Mouse (Mus musculus) stomach, embryonic 16.5 days (tissue): ENCODE measurements at regions not wholly inside any gene's neighbourhood (a gene's known extent, or its start where the extent isn't known, plus 50 kb on each side); places are given as distances from the start of the nearest gene placed in this dataset.

ENCODE experiments used
- ATAC-seq: fragments of 200-750 bp; cut with Nextera tagmentation; 2 replicates; pipeline ENCODE4 v1.8.0; 2017; ENCODE audit warnings: moderate number of reproducible peaks, moderate TSS enrichment; ENCODE audit not compliant: insufficient read depth, low FRiP score
- H3K27ac ChIP-seq: fragments of 300-500 bp; sonication (generic); 2 replicates; pipeline ENCODE4 v1.5.1; 2014; ENCODE audit warnings: low read length
- H3K27me3 ChIP-seq: fragments of 300-500 bp; sonication (generic); 2 replicates; pipeline ENCODE4 v1.6.1; 2014; ENCODE audit warnings: low read length, control low read depth, mixed read lengths; ENCODE audit not compliant: control insufficient read depth, insufficient read depth
- H3K36me3 ChIP-seq: fragments of 300-500 bp; sonication (generic); 2 replicates; pipeline ENCODE4 v1.6.1; 2014; ENCODE audit warnings: low read length; ENCODE audit not compliant: control insufficient read depth, insufficient read depth
- H3K4me1 ChIP-seq: fragments of 300-500 bp; sonication (generic); 2 replicates; pipeline ENCODE4 v1.6.1; 2014; ENCODE audit warnings: low read length, control low read depth, mixed read lengths; ENCODE audit not compliant: control insufficient read depth, insufficient read depth
- H3K4me2 ChIP-seq: fragments of 300-500 bp; sonication (generic); 2 replicates; pipeline ENCODE4 v1.6.1; 2014; ENCODE audit warnings: low read depth, low read length, mixed read lengths
- H3K4me3 ChIP-seq: fragments of 300-500 bp; sonication (generic); replicated peaks from 2 replicates; pipeline ENCODE4 v1.5.1; 2014; ENCODE audit warnings: mild to moderate bottlenecking, low read length
- H3K9ac ChIP-seq: fragments of 300-500 bp; sonication (generic); 2 replicates; pipeline ENCODE4 v1.6.1; 2014; ENCODE audit warnings: low read length
- H3K9me3 ChIP-seq: fragments of 300-500 bp; sonication (generic); replicated peaks from 2 replicates; pipeline ENCODE4 v1.6.1; 2016; ENCODE audit warnings: low read length, control low read depth; ENCODE audit not compliant: control insufficient read depth
- WGBS: fragments of 180-500 bp; shearing (Covaris S2); extraction: QIAGEN DNeasy Blood & Tissue Kit; methylation state at CpG from one replicate; pipeline ENCODE4 v1.1.7; 2014; 5-methylcytosine and 5-hydroxymethylcytosine counted together

DNA sequence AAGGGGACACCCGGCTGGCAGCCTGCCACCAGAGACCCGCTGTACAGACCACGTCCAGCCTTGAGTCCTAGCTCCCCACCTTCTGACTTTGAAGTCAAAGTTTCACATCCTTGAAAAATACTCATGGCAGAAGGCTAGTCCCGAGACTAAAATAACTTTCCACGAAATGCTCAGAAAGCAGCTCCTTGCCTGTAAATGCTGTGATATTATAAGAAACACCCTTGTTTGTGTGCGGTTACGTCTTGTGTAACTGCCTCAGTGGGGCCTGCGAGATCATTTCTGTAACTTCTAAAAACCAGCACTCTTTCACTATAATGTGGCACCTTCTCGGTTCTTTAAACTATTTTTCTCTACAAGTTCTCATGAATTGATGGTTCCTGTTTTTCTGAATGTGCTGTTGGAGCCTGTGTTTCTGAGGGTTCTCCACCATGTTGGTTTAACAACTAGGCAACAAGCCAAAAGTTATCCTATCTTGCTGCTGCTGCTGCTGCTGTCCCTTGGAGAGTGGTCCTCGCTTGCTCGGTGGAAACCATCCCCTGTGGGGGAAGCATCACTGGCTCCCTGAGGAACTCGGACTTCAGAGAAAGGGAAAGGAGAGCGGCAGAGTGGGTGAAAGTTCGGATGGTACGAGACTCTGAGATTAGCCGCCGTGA is 176.3 kb upstream of the Spdye4c start:
- Histone ChIP-seq H3K4me1 (no peaks in the 10 kb centered on the region), H3K27ac (no peak overlapping the region)
- no peak for ATAC-seq

DNA sequence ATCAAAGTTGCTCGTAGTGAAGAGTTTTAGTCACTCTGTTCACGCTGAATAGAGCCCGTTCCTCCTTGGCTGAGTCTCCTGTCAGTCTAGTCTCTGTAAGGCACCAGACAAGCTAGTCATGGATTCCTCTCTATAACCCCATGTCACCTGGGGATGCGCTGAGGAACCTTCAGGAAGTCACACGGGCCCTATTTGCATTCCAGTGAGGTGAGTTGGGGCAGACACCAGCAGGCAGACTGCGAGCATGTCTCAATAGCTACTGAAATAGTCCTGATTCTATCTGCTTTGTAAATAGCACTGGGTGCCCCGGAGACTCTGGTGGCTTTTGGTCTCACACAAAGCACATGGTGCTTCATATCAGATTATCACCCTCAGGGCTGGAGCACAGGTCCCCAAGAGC is 174.6 kb upstream of the Spdye4c start:
- Histone ChIP-seq H3K36me3 (no peaks in the 10 kb centered on the region), H3K4me1 (no peaks in the 10 kb centered on the region), H3K9ac (no peak overlapping the region), H3K27ac (no peak overlapping the region), H3K4me2 (no peak overlapping the region), H3K27me3 (no peaks in the 10 kb centered on the region), H3K4me3 (no peak overlapping the region), H3K9me3 (no peaks in the 10 kb centered on the region)
- WGBS, result 63% methylated on average over 7 of the region's 7 CpGs
- ATAC-seq, result no peak

More for the DNA sequence above, 176.3 kb upstream of the Spdye4c start:
- H3K4me3 ChIP-seq, result no peak overlapping the region
- no peak overlapping the region for H3K9ac ChIP-seq
- no peaks in the 10 kb centered on the region for H3K36me3 ChIP-seq
- H3K27me3 ChIP-seq, result no peaks in the 10 kb centered on the region
- 76% methylated on average over 17 of the region's 17 CpGs for WGBS
- no peaks in the 10 kb centered on the region for H3K9me3 ChIP-seq
- H3K4me2 ChIP-seq, result no peak overlapping the region

DNA sequence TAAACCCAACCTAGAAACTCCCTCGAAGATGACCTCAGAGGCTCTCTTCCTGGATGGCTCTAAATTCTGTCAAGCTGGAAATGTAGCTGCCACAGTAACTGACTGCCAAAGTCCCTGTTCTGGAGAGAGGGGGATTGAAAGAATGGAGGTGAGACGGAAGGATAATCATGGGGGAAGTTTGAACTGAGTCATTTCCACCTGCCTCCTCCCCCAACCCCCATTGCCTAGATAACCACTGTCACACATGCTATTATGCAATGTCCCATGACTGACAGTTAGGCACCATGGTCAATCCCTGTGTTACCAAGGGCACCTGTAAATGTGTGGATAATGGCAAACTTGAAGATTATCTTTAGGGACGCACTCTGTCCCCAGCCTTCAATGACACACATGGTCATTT is 172.0 kb upstream of the Spdye4c start:
- Histone ChIP-seq H3K4me3 (no peak overlapping the region), H3K4me2 (no peak overlapping the region), H3K27me3 (no peaks in the 10 kb centered on the region), H3K4me1 (no peaks in the 10 kb centered on the region), H3K9ac (no peak overlapping the region), H3K9me3 (no peaks in the 10 kb centered on the region), H3K36me3 (no peaks in the 10 kb centered on the region), H3K27ac (no peak overlapping the region)
- WGBS, result 75% methylated on average over 3 of the region's 3 CpGs
- no peak for ATAC-seq

DNA sequence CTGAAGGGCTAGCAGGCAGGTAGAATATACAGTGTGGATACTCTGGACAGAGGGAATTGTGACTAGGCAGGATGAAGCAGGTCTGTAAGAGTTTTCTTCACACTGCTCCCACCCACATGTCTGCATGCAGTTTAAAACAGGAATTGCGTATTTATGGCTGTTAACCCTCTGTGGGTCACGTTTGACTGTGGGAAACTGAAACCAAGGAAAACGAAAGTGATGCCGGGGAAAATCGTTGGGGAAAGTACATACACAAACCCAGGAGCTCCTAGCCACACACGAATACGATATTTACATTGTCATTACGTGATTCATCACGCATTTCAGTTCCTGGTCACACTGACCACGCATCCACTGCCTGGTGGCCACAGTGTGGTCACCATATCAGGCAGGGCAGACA is 170.6 kb upstream of the Spdye4c start:
- Histone ChIP-seq H3K4me1 (peaks cover 3% of the 10 kb centered on the region; the same call in 1 of the 2 replicates), H3K27me3 (no peaks in the 10 kb centered on the region), H3K27ac (no peak overlapping the region), H3K4me2 (no peak overlapping the region), H3K9me3 (no peaks in the 10 kb centered on the region), H3K36me3 (no peaks in the 10 kb centered on the region), H3K9ac (no peak overlapping the region), H3K4me3 (no peak overlapping the region)
- WGBS, result 60% methylated on average over 10 of the region's 10 CpGs
- ATAC-seq, result no peak

DNA sequence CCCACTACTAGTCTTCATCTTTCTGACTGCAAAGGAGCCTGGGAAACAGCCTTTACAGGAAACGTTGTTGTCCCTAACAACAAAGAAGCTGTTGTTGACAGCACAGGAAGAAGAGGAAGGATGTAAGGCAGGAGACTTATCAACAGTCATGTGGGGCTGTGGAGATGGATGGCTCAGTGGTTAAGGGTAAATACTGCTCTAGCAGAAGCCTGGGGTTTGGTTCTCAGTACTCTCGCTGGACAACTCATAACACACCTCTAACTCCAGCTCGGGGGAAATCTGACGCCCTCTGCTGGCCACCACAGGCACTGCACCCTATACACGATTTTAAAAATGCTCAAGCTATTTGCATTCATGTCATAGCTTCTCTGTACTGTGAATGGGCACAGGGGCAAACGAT is 168.3 kb upstream of the Spdye4c start:
- ATAC-seq, result no peak
- no peaks in the 10 kb centered on the region for H3K27me3 ChIP-seq
- WGBS, result 49% methylated on average over 6 of the region's 6 CpGs
- H3K4me1 ChIP-seq, result peaks cover 13% of the 10 kb centered on the region
- no peak overlapping the region for H3K4me2 ChIP-seq
- H3K4me3 ChIP-seq, result no peak overlapping the region
- no peaks in the 10 kb centered on the region for H3K36me3 ChIP-seq
- H3K9me3 ChIP-seq, result no peaks in the 10 kb centered on the region
- no peak overlapping the region for H3K27ac ChIP-seq
- H3K9ac ChIP-seq, result no peak overlapping the region

DNA sequence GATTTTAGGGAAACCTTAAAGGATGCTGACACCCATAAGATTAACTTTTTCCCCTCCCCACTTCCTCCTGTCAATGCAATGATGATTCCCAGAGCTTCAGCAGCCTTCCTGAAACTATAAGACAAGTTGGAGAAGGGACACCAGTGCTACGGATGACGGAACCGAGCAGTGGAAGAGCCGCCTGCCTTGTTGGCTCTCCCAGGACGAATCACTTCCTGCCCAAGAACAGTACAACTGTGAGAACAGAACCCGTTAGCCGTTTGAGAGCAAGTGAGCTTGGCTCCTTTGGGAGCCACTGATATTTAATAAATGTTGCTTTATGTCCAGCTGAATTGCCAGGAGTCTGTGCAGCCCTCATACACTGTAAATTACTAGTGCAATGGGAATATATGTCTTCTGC is 166.8 kb upstream of the Spdye4c start:
- Histone ChIP-seq H3K4me1 (peaks cover 28% of the 10 kb centered on the region), H3K9ac (0 out of 2 replicates have a peak overlapping the region, but pooled peaks have one; percentile 14), H3K27ac (no peak overlapping the region), H3K4me2 (no peak overlapping the region), H3K36me3 (no peaks in the 10 kb centered on the region), H3K4me3 (no peak overlapping the region), H3K9me3 (no peaks in the 10 kb centered on the region), H3K27me3 (no peaks in the 10 kb centered on the region)
- 46% methylated on average over 7 of the region's 7 CpGs for WGBS
- ATAC-seq, result no peak

DNA sequence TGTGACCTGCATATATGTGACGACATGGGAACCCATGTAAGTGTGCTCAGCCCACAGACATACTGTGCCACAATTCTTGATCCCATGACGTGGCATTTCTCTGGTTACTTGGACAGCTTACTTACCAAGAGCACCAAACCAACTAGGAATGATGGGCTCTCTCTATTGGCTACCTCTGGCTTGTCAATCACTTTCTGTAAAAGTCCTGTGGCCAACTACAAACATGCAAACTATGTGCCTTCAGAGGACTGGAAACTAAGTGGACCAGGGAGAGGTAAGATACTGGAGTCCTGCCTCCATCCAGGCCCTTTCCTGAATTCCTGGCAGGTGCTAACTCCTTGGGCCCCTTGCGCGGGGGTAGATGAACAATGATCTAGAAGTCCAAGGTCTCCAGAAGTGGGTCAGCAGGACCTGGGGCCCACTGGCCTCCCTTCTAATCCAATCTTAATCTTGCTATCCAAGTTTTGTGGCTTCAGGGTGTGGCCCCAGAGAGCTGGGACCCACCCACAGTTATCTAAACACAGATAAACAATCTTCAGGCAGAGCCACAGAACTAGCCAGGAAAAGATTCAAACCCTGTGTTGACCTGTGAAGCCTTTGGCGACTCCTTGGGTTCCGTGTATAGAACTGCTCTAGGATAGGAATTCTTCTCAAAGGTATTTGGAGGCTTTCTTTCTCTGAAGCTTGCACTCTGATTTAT is 163.7 kb upstream of the Spdye4c start:
- ATAC-seq, result no peak; the same call in 1 of the 2 replicates
- WGBS, result 72% methylated on average over 6 of the region's 6 CpGs
- H3K9me3 ChIP-seq, result no peaks in the 10 kb centered on the region
- H3K4me3 ChIP-seq, result peak overlapping the region; percentile 33
- H3K27ac ChIP-seq, result peak overlapping the region; percentile 83
- no peaks in the 10 kb centered on the region for H3K27me3 ChIP-seq
- peaks cover 31% of the 10 kb centered on the region for H3K4me1 ChIP-seq
- no peaks in the 10 kb centered on the region for H3K36me3 ChIP-seq
- H3K9ac ChIP-seq, result peak overlapping the region; percentile 33; the same call in 1 of the 2 replicates
- H3K4me2 ChIP-seq, result peak overlapping the region; percentile 32

- Histone ChIP-seq H3K4me1 (peaks cover 31% of the 10 kb centered on the region), H3K36me3 (no peaks in the 10 kb centered on the region), H3K4me3 (peak overlapping the region; percentile 33), H3K27me3 (no peaks in the 10 kb centered on the region), H3K9me3 (no peaks in the 10 kb centered on the region), H3K4me2 (peak overlapping the region; percentile 32), H3K27ac (peak overlapping the region; percentile 83), H3K9ac (peak overlapping the region; percentile 54)
- 10% methylated on average over 7 of the region's 7 CpGs for WGBS
- ATAC-seq, result peak; percentile 76; the same call in 1 of the 2 replicates
Measured at GRCm38 (mm10) chr2:128428154-128428553, 162.9 kb upstream of the Spdye4c start.
